Mouse (Mus musculus): ENCODE data around the gene Mfsd5. TPM values are rescaled to one million over a fixed set of nuclear protein-coding genes. Genes with fewer than 3 reads are reported as not detected.

The Mfsd5 gene
- polyA plus RNA-seq, 1 experiment from 2014 or later: 27.4 TPM

DNA sequence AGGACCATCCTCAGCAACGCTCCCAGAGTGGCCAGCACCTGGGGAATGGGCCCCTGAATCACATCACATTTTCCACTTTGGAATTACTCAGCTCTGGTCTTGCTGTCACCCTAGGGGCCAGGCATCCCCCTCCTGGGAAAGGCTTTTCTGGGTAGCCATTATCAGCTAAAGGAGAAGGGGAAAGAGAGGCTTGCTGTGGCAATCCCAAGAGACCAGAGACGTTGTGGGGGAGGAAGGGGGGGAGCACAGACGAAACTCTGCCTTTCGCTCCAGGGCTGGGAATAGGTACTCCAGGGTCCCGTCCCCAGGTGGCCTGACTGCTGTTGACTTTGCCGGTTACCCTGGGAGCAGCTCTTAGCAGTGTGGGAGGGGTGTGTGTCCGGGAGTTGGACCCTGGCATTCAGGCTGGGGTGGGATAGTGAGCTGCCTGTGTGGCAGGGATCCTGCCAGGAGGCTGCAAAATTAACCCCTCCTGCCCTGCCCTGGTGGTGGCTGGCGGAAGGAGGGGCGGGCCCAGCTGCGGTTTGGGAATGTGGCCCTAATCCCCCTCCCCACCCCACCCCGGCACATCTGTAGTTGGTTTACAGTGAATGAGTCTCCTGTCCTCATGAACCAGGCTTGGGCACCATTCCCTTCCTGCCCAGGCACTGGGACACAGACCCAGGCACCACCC lies 20.5 kb upstream of the Mfsd5 start:
- Histone ChIP-seq H3K9ac (replicated peaks) (no peak overlapping the region), H3K9me3 (ENCODE audit: low read length) (no peaks in the 10 kb centered on the region), H3K4me2 (ENCODE audit: low read depth, low read length) (no peak overlapping the region), H3K4me3 (ENCODE audit: low read depth, low read length) (no peak overlapping the region), H3K27me3 (ENCODE audit: insufficient read depth, low read length) (peaks cover 54% of the 10 kb centered on the region), H3K27ac (ENCODE audit: low read depth) (no peak overlapping the region), H3K4me1 (ENCODE audit: insufficient read depth) (peaks cover 8% of the 10 kb centered on the region), H3K36me3 (replicated peaks; ENCODE audit: insufficient read depth, low read length) (no peaks in the 10 kb centered on the region)
- TF ChIP-seq CTCF (IDR thresholded peaks at IDR 0.05; ENCODE audit: low read depth) (no peak), EP300 (IDR thresholded peaks at IDR 0.05; ENCODE audit: low read depth) (no peak)
- no peak for DNase-seq
- no peak for ATAC-seq
- 34% methylated on average over 11 of the region's 11 CpGs for WGBS (ENCODE audit: insufficient replicate concordance)

DNA sequence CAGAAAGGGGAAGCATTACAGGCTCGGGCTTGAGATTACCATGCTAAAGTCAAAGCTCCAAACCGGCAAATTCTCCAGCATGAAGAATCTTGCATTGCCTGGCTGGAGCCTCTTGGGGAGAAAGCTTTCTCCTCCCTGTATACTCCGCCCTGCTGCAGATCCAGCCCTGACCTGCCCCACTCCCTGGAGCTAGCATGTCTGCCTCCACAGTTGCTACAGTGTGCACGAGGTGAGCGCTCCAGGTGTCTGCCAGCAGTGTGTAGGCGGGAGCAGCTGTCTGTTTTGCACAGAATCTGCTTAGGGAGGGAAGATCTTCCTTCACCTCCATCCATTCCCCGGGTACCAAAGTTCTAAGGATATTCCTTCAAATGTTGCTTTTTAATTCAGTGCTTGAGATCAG lies 16.7 kb upstream of the Mfsd5 start:
- Histone ChIP-seq H3K4me1 (ENCODE audit: insufficient read depth) (peaks cover 2% of the 10 kb centered on the region), H3K4me3 (ENCODE audit: low read depth, low read length) (no peak overlapping the region), H3K9me3 (ENCODE audit: low read length) (no peaks in the 10 kb centered on the region), H3K4me2 (ENCODE audit: low read depth, low read length) (no peak overlapping the region), H3K27ac (ENCODE audit: low read depth) (no peak overlapping the region), H3K27me3 (ENCODE audit: insufficient read depth, low read length) (peaks cover 21% of the 10 kb centered on the region), H3K9ac (replicated peaks) (no peak overlapping the region), H3K36me3 (replicated peaks; ENCODE audit: insufficient read depth, low read length) (no peaks in the 10 kb centered on the region)
- no peak for TF ChIP-seq EP300 (IDR thresholded peaks at IDR 0.05; ENCODE audit: low read depth)
- TF ChIP-seq CTCF (IDR thresholded peaks at IDR 0.05; ENCODE audit: low read depth): no peak
- no peak for DNase-seq
- 56% methylated on average over 7 of the region's 7 CpGs for WGBS (ENCODE audit: insufficient replicate concordance)
- ATAC-seq: no peak

DNA sequence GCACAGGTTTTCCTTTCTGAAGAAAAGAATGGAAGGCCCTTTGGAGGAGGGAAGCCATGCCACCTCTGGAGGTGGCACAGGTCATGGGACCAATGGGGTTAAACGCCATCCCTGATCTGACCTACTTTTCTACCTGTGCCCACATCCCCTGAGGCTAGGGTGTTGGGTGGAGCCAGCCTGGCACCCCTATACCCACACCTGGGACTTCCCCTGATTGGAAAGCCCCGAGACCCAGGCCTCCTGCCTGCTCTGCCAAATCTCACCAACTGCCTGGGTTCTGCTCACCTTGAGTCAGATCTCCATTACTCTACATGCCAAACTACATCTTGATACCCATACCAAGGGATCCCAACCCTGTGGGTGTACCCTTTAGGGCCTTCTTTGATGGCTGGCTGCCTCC lies 16.2 kb upstream of the Mfsd5 start:
- 61% methylated on average over 2 of the region's 2 CpGs for WGBS (ENCODE audit: insufficient replicate concordance)
- TF ChIP-seq CTCF (IDR thresholded peaks at IDR 0.05; ENCODE audit: low read depth) (no peak), EP300 (IDR thresholded peaks at IDR 0.05; ENCODE audit: low read depth) (no peak)
- Histone ChIP-seq H3K4me2 (ENCODE audit: low read depth, low read length) (no peak overlapping the region), H3K4me1 (ENCODE audit: insufficient read depth) (no peaks in the 10 kb centered on the region), H3K9me3 (ENCODE audit: low read length) (no peaks in the 10 kb centered on the region), H3K36me3 (replicated peaks; ENCODE audit: insufficient read depth, low read length) (no peaks in the 10 kb centered on the region), H3K27ac (ENCODE audit: low read depth) (no peak overlapping the region), H3K9ac (replicated peaks) (no peak overlapping the region), H3K27me3 (ENCODE audit: insufficient read depth, low read length) (peaks cover 17% of the 10 kb centered on the region), H3K4me3 (ENCODE audit: low read depth, low read length) (no peak overlapping the region)
- ATAC-seq: no peak
- DNase-seq: no peak

DNA sequence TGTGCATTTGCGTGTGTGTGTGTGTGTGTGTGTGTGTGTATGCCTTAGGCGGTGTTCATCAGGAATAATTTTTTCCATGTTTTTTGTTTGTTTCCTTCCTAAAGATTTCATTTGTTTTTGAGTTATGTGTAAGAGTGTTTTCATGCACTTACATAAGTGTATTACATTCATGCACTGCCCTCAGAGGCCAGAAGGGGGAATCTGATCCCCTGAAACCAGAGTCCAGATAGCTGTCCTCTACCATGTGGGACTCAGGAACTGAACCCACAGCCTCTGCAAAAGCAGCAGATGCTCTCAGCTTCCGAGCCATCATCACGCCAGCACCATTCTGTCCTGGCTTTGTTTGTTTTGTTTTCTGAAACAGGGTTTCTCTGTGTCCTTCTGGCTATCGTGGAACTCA lies 13.7 kb upstream of the Mfsd5 start:
- no peak overlapping the region for H3K4me2 ChIP-seq (ENCODE audit: low read depth, low read length)
- no peaks in the 10 kb centered on the region for H3K36me3 ChIP-seq (replicated peaks; ENCODE audit: insufficient read depth, low read length)
- no peak overlapping the region for H3K27ac ChIP-seq (ENCODE audit: low read depth)
- no peaks in the 10 kb centered on the region; the same call in 1 of the 2 replicates for H3K4me1 ChIP-seq (ENCODE audit: insufficient read depth)
- ATAC-seq: no peak
- H3K9ac ChIP-seq (replicated peaks): no peak overlapping the region
- H3K27me3 ChIP-seq (ENCODE audit: insufficient read depth, low read length): peaks cover 3% of the 10 kb centered on the region; the same call in 1 of the 2 replicates
- no peak for DNase-seq
- peak; percentile 40 for TF ChIP-seq CTCF (IDR thresholded peaks at IDR 0.05; ENCODE audit: low read depth)
- no peak for TF ChIP-seq EP300 (IDR thresholded peaks at IDR 0.05; ENCODE audit: low read depth)
- 88% methylated on average over 5 of the region's 5 CpGs for WGBS (ENCODE audit: insufficient replicate concordance)
- H3K4me3 ChIP-seq (ENCODE audit: low read depth, low read length): no peak overlapping the region
- no peaks in the 10 kb centered on the region for H3K9me3 ChIP-seq (ENCODE audit: low read length)

DNA sequence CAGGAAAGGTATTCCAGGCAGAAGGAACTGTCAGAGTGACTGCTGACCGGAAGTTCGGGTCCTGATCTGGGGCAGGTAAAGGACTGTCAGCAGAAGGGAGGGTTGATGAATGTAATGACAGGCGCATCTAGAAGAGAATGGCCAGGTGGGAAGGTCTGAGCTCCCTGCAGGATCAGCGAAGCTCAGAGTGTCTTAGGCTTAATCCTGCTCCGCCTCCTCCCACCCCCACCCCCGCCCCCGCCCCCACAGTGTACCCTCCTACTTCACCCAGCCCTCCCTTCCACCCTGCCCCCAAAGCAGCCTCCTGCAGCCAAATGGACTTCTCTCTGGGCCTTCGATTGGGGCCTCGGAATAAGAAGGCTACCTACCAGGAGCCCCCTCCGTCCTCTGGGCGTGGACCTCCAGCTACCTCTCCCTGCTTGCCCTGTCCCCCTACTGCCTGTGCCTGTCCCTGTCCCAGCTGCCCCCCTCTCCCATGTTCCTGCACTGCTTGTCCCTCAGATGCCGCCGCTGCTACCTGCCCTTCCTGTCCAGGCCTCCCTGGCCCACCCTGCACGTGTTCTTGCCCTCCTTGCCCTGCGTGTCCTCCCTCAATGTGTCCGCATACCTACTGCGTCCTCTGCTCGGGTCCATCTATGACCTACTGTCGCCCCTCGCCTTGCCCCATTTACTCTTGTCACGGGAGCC lies 8.8 kb upstream of the Mfsd5 start, which contains the start of gene Gm9918:
Gm9918 (plus strand) TSS at position 290 of the 687 bp plus-strand sequence.
- TF ChIP-seq CTCF (IDR thresholded peaks at IDR 0.05; ENCODE audit: low read depth) (no peak), EP300 (IDR thresholded peaks at IDR 0.05; ENCODE audit: low read depth) (no peak)
- WGBS (ENCODE audit: insufficient replicate concordance): 29% methylated on average over 19 of the region's 21 CpGs
- Histone ChIP-seq H3K36me3 (replicated peaks; ENCODE audit: insufficient read depth, low read length) (no peaks in the 10 kb centered on the region), H3K9ac (replicated peaks) (no peak within 1 kb of the TSS), H3K27ac (ENCODE audit: low read depth) (no peak within 1 kb of the TSS), H3K4me3 (ENCODE audit: low read depth, low read length) (no peak within 1 kb of the TSS), H3K4me1 (ENCODE audit: insufficient read depth) (no peaks in the 10 kb centered on the region; the same call in 1 of the 2 replicates), H3K27me3 (ENCODE audit: insufficient read depth, low read length) (0 out of 2 replicates have a peak, but pooled peaks cover 4% of the 10 kb centered on the region), H3K9me3 (ENCODE audit: low read length) (no peaks in the 10 kb centered on the region), H3K4me2 (ENCODE audit: low read depth, low read length) (0 out of 2 replicates have a peak within 1 kb of the TSS, but pooled peaks have one; percentile 18)
- DNase-seq (no peak), ATAC-seq (no peak)

DNA sequence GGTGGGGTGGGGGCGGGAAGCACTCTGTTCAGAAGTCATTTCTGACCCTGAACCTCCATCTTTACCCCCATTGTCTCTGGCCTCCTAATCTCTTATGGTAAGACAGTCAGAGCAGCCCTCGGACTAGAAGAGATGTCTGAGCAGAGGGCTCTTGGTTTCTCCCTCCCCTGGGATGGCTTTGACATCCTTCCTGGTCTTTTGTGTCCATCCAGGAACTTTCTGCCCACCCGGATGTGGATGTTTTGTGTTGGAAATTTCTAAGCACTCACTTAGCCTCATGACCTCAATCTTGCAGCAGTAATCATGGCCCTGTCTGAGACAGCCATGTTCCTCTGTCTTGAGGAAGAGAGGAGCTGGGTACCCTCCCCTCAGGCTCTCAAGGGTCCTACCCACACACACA lies 7.8 kb upstream of the Mfsd5 start:
- Histone ChIP-seq H3K4me3 (ENCODE audit: low read depth, low read length) (no peak overlapping the region), H3K27ac (ENCODE audit: low read depth) (no peak overlapping the region), H3K9ac (replicated peaks) (no peak overlapping the region), H3K4me2 (ENCODE audit: low read depth, low read length) (no peak overlapping the region), H3K27me3 (ENCODE audit: insufficient read depth, low read length) (0 out of 2 replicates have a peak, but pooled peaks cover 4% of the 10 kb centered on the region), H3K36me3 (replicated peaks; ENCODE audit: insufficient read depth, low read length) (no peaks in the 10 kb centered on the region), H3K9me3 (ENCODE audit: low read length) (no peaks in the 10 kb centered on the region), H3K4me1 (ENCODE audit: insufficient read depth) (no peaks in the 10 kb centered on the region; the same call in 1 of the 2 replicates)
- TF ChIP-seq CTCF (IDR thresholded peaks at IDR 0.05; ENCODE audit: low read depth): no peak
- TF ChIP-seq EP300 (IDR thresholded peaks at IDR 0.05; ENCODE audit: low read depth): no peak
- WGBS (ENCODE audit: insufficient replicate concordance): 43% methylated on average over 3 of the region's 3 CpGs
- ATAC-seq: no peak
- DNase-seq: no peak

All from liver, postnatal 0 days (tissue).